In the genomic region with DNA sequence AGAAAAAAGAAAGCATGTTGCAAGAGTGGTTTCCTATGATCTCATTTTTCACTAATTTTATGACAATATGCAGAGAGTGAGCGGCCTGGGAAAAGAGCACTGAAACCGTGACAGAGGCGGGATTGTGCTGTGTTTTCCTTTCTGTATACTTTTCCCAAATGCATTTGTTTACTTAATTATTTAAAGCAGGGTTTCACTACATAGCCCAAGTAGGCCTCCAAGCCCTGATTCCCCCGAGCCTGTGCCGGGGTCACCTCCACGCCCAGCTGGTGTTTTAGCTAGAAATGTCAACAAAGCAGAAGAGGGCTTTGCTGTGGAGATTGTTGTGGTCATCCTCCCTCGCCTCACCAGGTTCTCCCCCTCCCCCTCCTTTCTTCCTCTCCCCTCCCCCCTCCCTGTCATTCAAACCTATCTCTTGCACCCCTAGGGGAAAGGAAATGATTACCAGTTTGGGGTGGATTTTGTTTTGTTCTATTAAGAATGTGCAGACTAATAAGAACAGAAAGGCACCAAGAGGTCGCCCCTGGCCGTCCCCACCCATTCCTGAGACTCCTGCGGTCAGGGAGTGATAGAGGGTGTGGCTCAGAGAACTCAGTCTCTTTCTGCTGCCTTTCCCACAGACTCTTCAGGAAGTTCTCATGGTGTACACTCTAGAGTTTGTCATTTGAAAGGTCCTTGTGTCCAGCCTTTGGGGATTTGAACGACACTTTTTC, we compare ENCODE assay signal across 8 mouse cellular contexts. TPM values are rescaled to one million over a fixed set of nuclear protein-coding genes. Genes with fewer than 3 reads are reported as not detected.
DNase-seq lines count a peak whose midpoint lies in the region; ATAC-seq lines count a peak whose summit lies in the region.

No protein-coding gene starts in this region.

- H3K4me3 ChIP-seq in forebrain, embryonic 13.5 days: 0 out of 2 replicates have a peak overlapping the region, but pooled peaks have one; percentile 28
- H3K4me3 ChIP-seq in limb, embryonic 10.5 days: peak overlapping the region; percentile 47
- H3K4me3 ChIP-seq in midbrain, embryonic 15.5 days: peak overlapping the region; percentile 34

- no peaks in the 10 kb centered on the region for H3K36me3 ChIP-seq in forebrain, embryonic 13.5 days (ENCODE audit: poor library complexity, severe bottlenecking)
- no peaks in the 10 kb centered on the region for H3K36me3 ChIP-seq in limb, embryonic 10.5 days
- H3K36me3 ChIP-seq in midbrain, embryonic 15.5 days (replicated peaks): no peaks in the 10 kb centered on the region

- peak; percentile 8 for DNase-seq in urinary bladder, postnatal 14 days (ENCODE audit: low spot score)
- no peak for DNase-seq in urinary bladder, postnatal 10 days (ENCODE audit: low spot score)
- peak; percentile 35 for DNase-seq in limb, embryonic 10.5 days (ENCODE audit: low spot score)
- no peak for DNase-seq in urinary bladder, postnatal 4 days (ENCODE audit: low spot score in 2 of 2)
- no peak for DNase-seq in gastrocnemius, adult 18-20 months (ENCODE audit: low spot score)
- DNase-seq in frontal cortex, postnatal 10 days (ENCODE audit: low spot score in 2 of 2): no peak

- no peak overlapping the region for H3K9ac ChIP-seq in forebrain, embryonic 13.5 days
- H3K9ac ChIP-seq in midbrain, embryonic 15.5 days: no peak overlapping the region

- H3K4me1 ChIP-seq in forebrain, embryonic 13.5 days: peaks cover 16% of the 10 kb centered on the region
- peaks cover 19% of the 10 kb centered on the region for H3K4me1 ChIP-seq in limb, embryonic 10.5 days
- H3K4me1 ChIP-seq in midbrain, embryonic 15.5 days: peaks cover 8% of the 10 kb centered on the region

- peak; percentile 72 for ATAC-seq in forebrain, embryonic 13.5 days
- peak; percentile 62 for ATAC-seq in midbrain, embryonic 15.5 days (replicated peaks)

- H3K27me3 ChIP-seq in forebrain, embryonic 13.5 days: no peaks in the 10 kb centered on the region
- H3K27me3 ChIP-seq in limb, embryonic 10.5 days (ENCODE audit: low read depth, poor library complexity, severe bottlenecking): no peaks in the 10 kb centered on the region
- H3K27me3 ChIP-seq in midbrain, embryonic 15.5 days (replicated peaks): peaks cover 3% of the 10 kb centered on the region

- peak overlapping the region; percentile 53 for H3K4me2 ChIP-seq in forebrain, embryonic 13.5 days
- H3K4me2 ChIP-seq in midbrain, embryonic 15.5 days: peak overlapping the region; percentile 52

- whole genome bisulfite sequencing in forebrain, embryonic 13.5 days: 3% methylated on average over 11 of the region's 11 CpGs
- 6% methylated on average over 11 of the region's 11 CpGs for WGBS in limb, embryonic 10.5 days
- WGBS in midbrain, embryonic 15.5 days: 12% methylated on average over 11 of the region's 11 CpGs

- no peaks in the 10 kb centered on the region for H3K9me3 ChIP-seq in forebrain, embryonic 13.5 days (replicated peaks)
- no peaks in the 10 kb centered on the region for H3K9me3 ChIP-seq in limb, embryonic 10.5 days (replicated peaks)
- H3K9me3 ChIP-seq in midbrain, embryonic 15.5 days: no peaks in the 10 kb centered on the region

- peak overlapping the region; percentile 31 for H3K27ac ChIP-seq in forebrain, embryonic 13.5 days
- peak overlapping the region; percentile 12; the same call in 1 of the 2 replicates for H3K27ac ChIP-seq in limb, embryonic 10.5 days
- H3K27ac ChIP-seq in midbrain, embryonic 15.5 days: no peak overlapping the region

RNA-seq across cellular contexts. Expression of gene Nebl, which starts 10.9 kb away (rescaled TPM):
- polyA plus RNA-seq in forebrain, embryonic 13.5 days (2015; fragmentation: Nextera tagmentation; extraction: Ambion mirVana): 4.5 and 5.7 TPM in 2 replicates
- 2.3 and 4.7 TPM in 2 replicates for polyA plus RNA-seq in limb, embryonic 10.5 days (2016; fragmentation: Nextera tagmentation; extraction: Ambion mirVana)
- 11.0 and 11.7 TPM in 2 replicates for polyA plus RNA-seq in midbrain, embryonic 15.5 days (2015; fragmentation: Nextera tagmentation; extraction: Ambion mirVana)
- total RNA-seq in gastrocnemius, adult 18-20 months (2021): under 1 TPM; 0.32 to 0.81 TPM

Comparison
In these comparisons a context has a peak if more than half of its experiments do, and no peak if none do; other contexts are left out.
1. DNase-seq: peak in urinary bladder, postnatal 14 days (single experiment) and limb, embryonic 10.5 days (single experiment); none in urinary bladder, postnatal 10 days (single experiment), urinary bladder, postnatal 4 days (0 of 2), gastrocnemius, adult 18-20 months (single experiment) and frontal cortex, postnatal 10 days (0 of 2).
2. Peak in every context shown above with its lines, with median percentiles within 50 percentile points of each other: H3K4me3 ChIP-seq.